Mouse (Mus musculus): ENCODE data around the gene Polr1c.
A peak's percentile ranks its signal among the peaks of the same experiment; 100 is the strongest.

Gene Polr1c

GRCm38 (mm10) chr17:46265918-46266618 lies 18.2 kb upstream of the Polr1c start:
- DNase-seq (ENCODE audit: low read depth, low spot score) = peak; percentile 84

- DNase-seq (ENCODE audit: low read depth, low spot score) = no peak
Measured at GRCm38 (mm10) chr17:46265502-46265901, 17.6 kb upstream of the Polr1c start.

DNA sequence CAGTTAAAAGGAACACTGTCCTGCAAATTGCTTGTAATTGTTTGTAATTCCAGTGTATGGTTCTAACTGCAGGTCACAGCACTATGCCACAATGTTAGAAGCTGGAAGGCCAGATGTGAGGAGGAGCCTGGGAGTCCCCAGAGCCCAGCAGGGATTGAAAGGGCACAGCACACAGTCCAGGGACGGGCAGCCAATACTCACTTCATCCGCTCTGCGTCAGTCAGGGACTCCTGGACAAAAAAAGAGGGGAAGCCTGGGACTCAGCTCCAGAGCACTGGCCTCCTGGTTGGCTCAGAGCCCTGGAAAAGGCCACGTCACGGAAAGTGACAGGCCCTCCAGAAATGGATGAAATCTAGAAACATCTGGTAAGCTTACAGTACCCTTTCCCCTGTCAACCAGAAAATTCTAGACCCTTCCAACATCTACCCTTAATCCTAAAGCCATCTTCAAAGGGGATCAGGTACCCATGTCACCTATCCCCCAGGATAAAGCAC lies 14.4 kb upstream of the Polr1c start:
- no peak for DNase-seq (ENCODE audit: low read depth, low spot score)

DNA sequence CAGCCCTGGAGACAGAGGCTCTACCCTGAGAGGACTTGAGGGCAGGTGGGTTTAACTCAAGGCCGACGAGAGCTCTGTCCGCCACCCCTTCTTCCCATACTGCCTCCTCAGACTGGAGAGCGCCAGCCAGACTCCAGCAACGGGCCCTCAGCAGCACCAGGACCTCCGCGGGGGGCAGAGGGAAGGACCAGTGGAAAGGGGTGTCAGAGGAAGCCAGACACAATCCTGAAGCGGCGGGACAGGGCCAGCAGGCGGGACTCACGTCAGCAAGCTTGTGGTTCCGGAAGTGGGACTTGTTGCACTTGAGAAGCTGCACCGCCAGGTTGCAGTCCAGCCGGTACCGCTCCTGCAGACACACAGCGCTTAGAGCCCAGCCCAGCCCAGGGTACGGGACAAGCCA lies 11.8 kb upstream of the Polr1c start:
- no peak for DNase-seq (ENCODE audit: low read depth, low spot score)

GRCm38 (mm10) chr17:46258279-46259053 lies 10.6 kb upstream of the Polr1c start:
- no peak for DNase-seq (ENCODE audit: low read depth, low spot score)

- no peak for DNase-seq (ENCODE audit: low read depth, low spot score)
Measured at GRCm38 (mm10) chr17:46255147-46255546, 7.3 kb upstream of the Polr1c start.

GRCm38 (mm10) chr17:46254106-46254505 lies 6.3 kb upstream of the Polr1c start:
- no peak for DNase-seq (ENCODE audit: low read depth, low spot score)

DNA sequence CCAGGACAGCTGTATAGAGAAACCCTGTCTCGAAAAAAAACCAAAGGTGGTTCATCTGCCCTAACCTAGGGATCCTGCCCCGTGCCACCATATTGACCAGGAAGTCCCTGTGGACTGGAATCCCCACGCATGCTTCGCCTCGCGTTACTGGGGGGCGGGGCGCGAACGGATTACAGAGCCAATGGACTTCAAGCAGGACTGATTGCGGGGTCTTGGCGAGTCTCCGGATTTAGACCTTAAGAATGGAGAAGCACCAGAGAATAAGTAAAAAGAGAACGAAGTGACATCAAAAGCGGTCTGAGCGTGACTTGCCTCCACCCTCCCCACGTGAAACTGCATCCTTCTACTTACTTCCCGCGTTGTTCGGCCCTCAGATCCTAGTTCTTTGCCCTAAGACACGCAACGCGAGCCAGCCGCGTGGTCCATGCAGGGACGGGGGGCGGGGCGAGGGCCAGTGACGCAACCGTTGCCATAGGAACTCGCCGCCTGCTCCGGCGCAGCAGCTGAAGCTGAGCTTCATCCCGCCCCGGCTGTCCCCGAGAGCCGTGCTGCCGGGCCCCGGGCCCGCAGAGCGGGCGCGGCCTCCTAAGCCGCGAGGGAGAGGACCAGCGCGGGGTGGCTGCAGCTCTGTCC lies 5.7 kb upstream of the Polr1c start, which contains the start of gene Lrrc73:
Gene Lrrc73 (plus strand): TSS at position 80 of the 633 bp plus-strand sequence.
- peak; percentile 95 for DNase-seq (ENCODE audit: low read depth, low spot score)

DNA sequence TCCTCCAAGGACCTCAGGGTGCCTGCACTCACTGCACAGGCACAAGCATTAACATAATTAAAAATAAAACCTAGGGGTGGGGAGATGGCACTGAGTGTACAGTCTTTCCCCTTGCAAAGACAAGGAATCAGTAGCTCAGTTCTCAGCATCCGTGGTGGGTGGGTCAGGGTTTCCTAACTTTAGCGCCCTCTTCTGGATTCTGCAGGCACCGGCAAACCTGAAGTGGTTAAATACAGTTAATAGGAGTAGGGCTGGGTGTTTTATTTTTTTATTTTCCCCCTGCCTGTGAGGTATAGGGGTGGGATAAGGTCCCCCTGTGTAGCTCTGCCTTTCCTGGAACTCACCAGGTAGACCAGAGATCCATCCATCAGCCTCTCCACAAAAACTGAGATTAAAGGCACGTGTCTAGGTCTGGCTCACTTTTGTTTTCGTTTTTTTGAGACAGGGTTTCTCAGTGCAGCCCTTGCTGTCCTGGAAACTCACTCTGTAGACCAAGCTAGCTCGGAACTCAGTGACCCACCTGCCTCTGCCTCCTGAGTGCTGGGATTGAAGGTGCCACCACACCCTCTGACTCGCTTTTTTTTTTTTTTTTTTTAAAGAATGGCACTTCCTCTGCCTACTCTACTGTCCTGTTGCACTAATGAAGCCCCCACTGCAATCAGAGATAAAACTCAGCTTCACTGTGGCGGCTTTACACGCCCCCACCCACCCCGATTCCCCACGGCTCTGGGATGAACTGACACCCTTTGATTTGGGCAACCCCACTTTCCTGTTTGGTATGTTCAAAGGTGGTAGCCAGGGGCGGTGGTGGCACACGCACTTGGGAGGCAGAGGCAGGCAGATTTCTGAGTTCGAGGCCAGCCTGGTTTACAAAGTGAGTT lies 5.0 kb upstream of the Polr1c start:
- peak; percentile 70 for DNase-seq (ENCODE audit: low read depth, low spot score)

DNA sequence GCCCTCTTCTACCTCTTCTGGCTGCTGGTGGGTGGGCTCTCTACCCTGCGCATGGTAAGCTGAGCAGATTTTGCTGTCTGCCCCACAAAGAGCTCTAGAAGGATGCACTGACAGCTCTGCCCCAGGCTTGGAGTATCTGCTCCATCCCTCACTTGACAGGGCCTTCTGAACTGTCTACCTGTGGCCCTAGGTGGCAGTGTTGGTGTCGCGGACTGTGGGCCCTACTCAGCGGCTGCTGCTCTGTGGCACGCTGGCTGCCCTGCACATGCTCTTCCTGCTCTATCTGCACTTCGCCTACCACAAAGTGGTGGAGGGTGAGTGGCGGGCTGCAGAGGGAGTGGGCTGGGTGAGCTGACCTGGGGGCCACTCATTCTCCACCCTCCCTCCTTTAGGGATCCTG lies 3.3 kb upstream of the Polr1c start:
- peak; percentile 59 for DNase-seq (ENCODE audit: low read depth, low spot score)

GRCm38 (mm10) chr17:46248189-46248522 lies 302 bp upstream of the Polr1c start:
- DNase-seq (ENCODE audit: low read depth, low spot score) = no peak

DNA sequence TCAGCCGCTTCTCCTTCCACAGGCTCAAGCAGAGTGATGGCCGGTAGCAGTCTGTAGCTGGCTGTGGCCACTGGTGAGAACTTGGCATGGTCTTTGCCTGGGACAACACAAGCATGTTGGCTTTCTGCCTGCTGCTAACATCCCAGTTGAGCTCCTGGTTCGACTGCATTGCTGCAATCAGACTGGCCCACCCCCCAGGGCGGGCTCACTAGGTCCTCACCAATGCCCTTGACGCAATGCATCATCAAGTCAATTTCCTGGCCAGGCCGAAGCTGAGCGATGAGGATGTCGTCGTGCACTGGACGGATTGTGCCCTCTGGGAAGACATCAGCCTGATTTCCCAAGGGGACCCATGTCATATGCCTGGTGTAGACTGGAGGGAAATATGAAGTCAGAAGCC lies 3.3 kb downstream of the Polr1c start:
- DNase-seq (ENCODE audit: low read depth, low spot score) = no peak

DNA sequence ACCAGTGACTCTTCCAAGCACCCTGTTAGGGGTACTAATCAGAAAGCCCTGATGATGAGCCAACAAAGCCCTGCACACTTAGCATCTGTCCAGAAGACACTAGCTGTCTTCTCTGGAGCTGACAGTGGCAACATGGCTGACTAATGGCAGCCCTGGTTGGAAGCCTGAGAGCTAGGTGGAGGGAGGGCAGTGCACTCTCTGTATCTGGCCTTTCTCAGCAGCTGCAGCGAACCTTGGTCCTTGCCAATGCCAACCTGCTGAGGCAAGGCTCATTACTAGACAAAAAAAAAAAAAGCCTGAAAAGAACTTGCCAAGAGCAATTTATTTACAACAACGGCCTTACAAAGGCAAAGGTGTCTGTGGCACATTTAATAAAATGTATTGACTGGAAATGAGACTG lies 4.2 kb downstream of the Polr1c start:
- DNase-seq (ENCODE audit: low read depth, low spot score) = no peak

DNA sequence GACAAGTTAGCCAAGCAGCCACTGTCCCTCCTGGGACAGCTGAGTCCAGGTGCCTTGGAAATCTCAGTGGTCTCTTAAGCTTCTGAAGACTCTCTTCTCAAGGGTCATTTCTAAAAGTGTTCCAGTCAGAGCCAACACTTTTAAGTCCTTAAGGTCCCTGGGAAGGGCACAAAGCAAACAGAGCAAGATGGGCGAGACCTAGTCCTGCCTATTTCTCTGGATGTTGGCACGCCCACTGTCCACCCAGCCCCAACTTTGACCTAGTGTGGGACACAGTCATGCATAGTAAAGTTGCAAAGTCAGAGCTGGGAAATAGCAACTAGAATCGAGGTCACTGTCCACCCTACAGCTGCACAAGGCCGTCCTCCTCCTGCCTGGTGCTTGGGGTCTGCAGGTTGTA lies 4.9 kb downstream of the Polr1c start:
- no peak for DNase-seq (ENCODE audit: low read depth, low spot score)

GRCm38 (mm10) chr17:46242274-46242673 lies 5.6 kb downstream of the Polr1c start:
- no peak for DNase-seq (ENCODE audit: low read depth, low spot score)

DNA sequence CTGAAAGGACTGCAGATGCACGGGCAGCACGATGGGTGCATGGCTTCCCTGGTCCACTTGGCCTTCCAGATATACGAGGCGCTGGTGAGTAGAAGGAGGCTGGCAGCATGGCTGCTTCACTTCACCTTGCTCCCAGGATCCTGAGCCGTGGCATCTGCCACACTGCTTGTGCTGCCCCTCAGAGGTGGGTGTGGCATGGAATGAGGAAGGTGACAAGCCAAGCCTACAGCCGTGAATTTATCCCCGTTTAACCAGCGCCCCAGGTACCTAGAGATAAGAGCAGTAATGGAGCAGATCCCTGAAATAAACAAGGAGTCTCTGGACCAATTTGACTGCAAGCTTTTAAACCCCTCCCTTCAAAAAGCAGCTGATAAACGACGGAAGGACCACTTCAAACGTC lies 6.4 kb downstream of the Polr1c start:
- DNase-seq (ENCODE audit: low read depth, low spot score) = no peak

DNA sequence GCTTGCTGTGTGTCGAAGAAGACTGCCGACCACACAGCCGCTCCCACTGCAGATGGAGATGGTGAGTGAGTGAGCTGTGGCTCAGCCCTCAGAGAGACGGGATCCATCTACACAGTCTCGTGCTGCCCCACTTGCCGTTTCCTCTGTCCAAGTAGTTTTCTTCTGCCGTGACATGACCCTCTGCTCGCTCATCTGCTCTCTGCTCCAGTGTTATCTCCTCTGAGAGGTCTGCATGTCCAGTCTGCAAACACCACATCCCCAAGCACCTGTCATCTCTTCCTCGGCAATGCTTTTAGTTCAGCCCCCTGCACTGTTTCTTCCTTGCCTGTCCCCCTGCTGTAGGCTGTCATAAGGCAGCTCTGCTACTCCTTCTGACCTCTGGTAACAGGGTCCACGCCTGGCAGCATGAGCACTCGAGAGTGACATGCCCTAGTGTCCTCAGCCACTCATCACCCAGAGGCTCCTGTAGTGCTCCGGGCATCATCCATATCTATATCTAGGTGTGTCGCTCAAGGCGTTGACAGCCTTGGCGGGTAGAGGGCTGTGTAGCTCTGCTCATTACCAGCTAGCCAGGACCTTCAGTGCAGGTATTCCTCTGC lies 8.2 kb downstream of the Polr1c start:
- DNase-seq (ENCODE audit: low read depth, low spot score) = no peak

GRCm38 (mm10) chr17:46237480-46237879 lies 10.4 kb downstream of the Polr1c start:
- DNase-seq (ENCODE audit: low read depth, low spot score) = no peak

- no peak for DNase-seq (ENCODE audit: low read depth, low spot score)
Measured at GRCm38 (mm10) chr17:46237079-46237478, 10.8 kb downstream of the Polr1c start.

DNA sequence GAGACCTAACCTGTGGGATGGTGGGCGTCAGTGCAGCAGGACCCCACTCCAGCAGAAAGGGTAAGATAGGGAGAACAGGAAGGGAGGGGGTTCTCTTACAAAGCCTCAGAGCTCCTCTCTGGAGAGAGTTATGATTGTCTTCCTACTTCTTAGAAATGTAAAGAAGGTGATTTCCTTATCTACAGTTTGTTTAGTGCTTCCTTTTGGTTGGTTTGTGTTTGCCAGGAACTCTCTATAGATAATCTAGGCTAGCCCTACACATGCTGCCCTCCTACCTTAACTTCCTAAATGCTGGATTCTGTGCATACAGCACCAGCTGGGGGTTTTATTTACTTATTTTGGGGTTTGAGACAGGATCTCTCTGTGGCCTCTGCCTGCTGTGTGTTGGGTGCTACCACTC lies 11.8 kb downstream of the Polr1c start:
- no peak for DNase-seq (ENCODE audit: low read depth, low spot score)

GRCm38 (mm10) chr17:46227576-46227975 lies 20.3 kb downstream of the Polr1c start:
- DNase-seq (ENCODE audit: low read depth, low spot score) = no peak

Data from CD4-positive, CD25-positive, alpha-beta regulatory T cell, adult 2 months (primary cell).